Mouse (Mus musculus) heart, embryonic 14.5 days (tissue): ENCODE measurements at regions not wholly inside any gene's neighbourhood (a gene's known extent, or its start where the extent isn't known, plus 50 kb on each side); places are given as distances from the start of the nearest gene placed in this dataset.

Experiments
- ATAC-seq: fragments of 200-750 bp; cut with Nextera tagmentation; 2 replicates; pipeline ENCODE4 v1.8.0; 2017; ENCODE audit warnings: low read depth, moderate TSS enrichment; ENCODE audit not compliant: insufficient number of reproducible peaks, insufficient read depth, low FRiP score
- H3K27ac ChIP-seq, 2 experiments: fragments of 200-500 bp in 1 of 2; fragments of 300-500 bp in 1 of 2; sonication (generic) in 1 of 2; replicated peaks in 1 of 2; 2 replicates each; pipeline ENCODE4 v1.5.1; 2012 to 2014; ENCODE audit warnings: low read depth in 2 of 2, low read length in 2 of 2, control low read depth in 1 of 2, mild to moderate bottlenecking in 1 of 2, mixed read lengths in 1 of 2; ENCODE audit not compliant: control insufficient read depth in 1 of 2, insufficient read depth in 1 of 2
- H3K27me3 ChIP-seq: fragments of 300-500 bp; sonication (generic); 2 replicates; pipeline ENCODE4 v1.6.1; 2014; ENCODE audit warnings: mild to moderate bottlenecking, low read length, control low read depth; ENCODE audit not compliant: control insufficient read depth, insufficient read depth
- H3K36me3 ChIP-seq: fragments of 300-500 bp; sonication (generic); 2 replicates; pipeline ENCODE4 v1.6.1; 2014; ENCODE audit warnings: mild to moderate bottlenecking, control low read depth, low read length, mixed read lengths; ENCODE audit not compliant: control insufficient read depth, insufficient read depth
- H3K4me1 ChIP-seq, 2 experiments: fragments of 200-500 bp in 1 of 2; fragments of 300-500 bp in 1 of 2; sonication (generic) in 1 of 2; 2 replicates each; pipeline ENCODE4 v1.6.1; 2012 to 2014; ENCODE audit warnings: low read length in 2 of 2, control low read depth in 1 of 2, mixed read lengths in 1 of 2; ENCODE audit not compliant: control insufficient read depth in 2 of 2, insufficient read depth in 2 of 2
- H3K4me2 ChIP-seq: fragments of 300-500 bp; sonication (generic); 2 replicates; pipeline ENCODE4 v1.6.1; 2014; ENCODE audit warnings: mild to moderate bottlenecking, low read length
- H3K4me3 ChIP-seq, 2 experiments: fragments of 200-500 bp in 1 of 2; fragments of 300-500 bp in 1 of 2; sonication (generic) in 1 of 2; 2 replicates each; pipeline ENCODE4 v1.5.1; 2012 to 2014; ENCODE audit warnings: low read length in 2 of 2, mild to moderate bottlenecking in 2 of 2, control low read depth in 1 of 2, low read depth in 1 of 2, moderate library complexity in 1 of 2; ENCODE audit not compliant: control insufficient read depth in 1 of 2, insufficient read depth in 1 of 2
- H3K9ac ChIP-seq: fragments of 300-500 bp; sonication (generic); 2 replicates; pipeline ENCODE4 v1.6.1; 2014; ENCODE audit warnings: mild to moderate bottlenecking, low read length
- H3K9me3 ChIP-seq: fragments of 300-500 bp; sonication (generic); 2 replicates; pipeline ENCODE4 v1.6.1; 2016; ENCODE audit warnings: low read length, control low read depth; ENCODE audit not compliant: control insufficient read depth
- WGBS: fragments of 180-500 bp; shearing (Covaris S2); extraction: QIAGEN DNeasy Blood & Tissue Kit; methylation state at CpG from one replicate; pipeline ENCODE4 v1.1.7; 2014; 5-methylcytosine and 5-hydroxymethylcytosine counted together

GRCm38 (mm10) chr6:148555651-148556483, 111.7 kb upstream of the Tmtc1 start:
- WGBS, result 80% methylated on average over 5 of the region's 5 CpGs
- Histone ChIP-seq H3K9me3 (no peaks in the 10 kb centered on the region), H3K4me1 (peaks cover 5 to 30% of the 10 kb centered on the region in 2 experiments), H3K27me3 (no peaks in the 10 kb centered on the region), H3K36me3 (no peaks in the 10 kb centered on the region), H3K9ac (peak overlapping the region; percentile 45; the same call in 1 of the 2 replicates), H3K27ac (peak overlapping the region; percentile 86 to 88), H3K4me2 (peak overlapping the region; percentile 38), H3K4me3 (no peak overlapping the region)
- no peak for ATAC-seq

GRCm38 (mm10) chr6:148554463-148554862, 110.3 kb upstream of the Tmtc1 start:
- ATAC-seq, result no peak
- Histone ChIP-seq H3K4me1 (peaks cover 5 to 30% of the 10 kb centered on the region in 2 experiments), H3K27me3 (no peaks in the 10 kb centered on the region), H3K4me2 (no peak overlapping the region), H3K36me3 (no peaks in the 10 kb centered on the region), H3K9me3 (no peaks in the 10 kb centered on the region), H3K27ac (no peak overlapping the region), H3K9ac (no peak overlapping the region), H3K4me3 (no peak overlapping the region)
- WGBS, result 78% methylated on average over 3 of the region's 3 CpGs

- Histone ChIP-seq H3K27me3 (no peaks in the 10 kb centered on the region), H3K9me3 (no peaks in the 10 kb centered on the region), H3K4me2 (no peak overlapping the region), H3K4me3 (no peak overlapping the region), H3K27ac (peak overlapping the region; percentile 60 to 61; a peak in 2 of 4 replicates), H3K4me1 (peaks cover 8 to 32% of the 10 kb centered on the region in 2 experiments), H3K9ac (no peak overlapping the region), H3K36me3 (no peaks in the 10 kb centered on the region)
- ATAC-seq, result no peak
- 31% methylated on average over 5 of the region's 5 CpGs for WGBS
Measured at GRCm38 (mm10) chr6:148553616-148554015, 109.4 kb upstream of the Tmtc1 start.

GRCm38 (mm10) chr6:148551097-148551496, 106.9 kb upstream of the Tmtc1 start:
- no peaks in the 10 kb centered on the region for H3K9me3 ChIP-seq
- H3K27ac ChIP-seq, result no peak overlapping the region
- ATAC-seq, result no peak; the same call in 1 of the 2 replicates
- peaks cover 7 to 36% of the 10 kb centered on the region in 2 experiments for H3K4me1 ChIP-seq
- H3K4me2 ChIP-seq, result no peak overlapping the region
- no peaks in the 10 kb centered on the region for H3K27me3 ChIP-seq
- WGBS, result 60% methylated on average over 3 of the region's 3 CpGs
- H3K9ac ChIP-seq, result no peak overlapping the region
- H3K4me3 ChIP-seq, result no peak overlapping the region
- no peaks in the 10 kb centered on the region for H3K36me3 ChIP-seq

- Histone ChIP-seq H3K27me3 (no peaks in the 10 kb centered on the region), H3K4me1 (peaks cover 4 to 21% of the 10 kb centered on the region in 2 experiments; a peak in 3 of 4 replicates), H3K27ac (peak overlapping the region in 1 of 2 experiments; percentile 48; a peak in 2 of 4 replicates), H3K9ac (no peak overlapping the region), H3K36me3 (no peaks in the 10 kb centered on the region), H3K4me3 (no peak overlapping the region), H3K4me2 (no peak overlapping the region), H3K9me3 (no peaks in the 10 kb centered on the region)
- no peak for ATAC-seq
- 11% methylated on average over 2 of the region's 2 CpGs for WGBS
Measured at GRCm38 (mm10) chr6:148548138-148548778, 104.1 kb upstream of the Tmtc1 start.

- Histone ChIP-seq H3K9me3 (no peaks in the 10 kb centered on the region), H3K4me3 (no peak overlapping the region), H3K9ac (no peak overlapping the region), H3K36me3 (no peaks in the 10 kb centered on the region), H3K4me2 (no peak overlapping the region), H3K27me3 (no peaks in the 10 kb centered on the region), H3K4me1 (peaks cover 3 to 12% of the 10 kb centered on the region in 2 experiments; a peak in 3 of 4 replicates), H3K27ac (no peak overlapping the region)
- no peak for ATAC-seq
- WGBS, result 74% methylated on average over 3 of the region's 3 CpGs
Measured at GRCm38 (mm10) chr6:148543047-148543446, 98.9 kb upstream of the Tmtc1 start.

GRCm38 (mm10) chr6:148541981-148542380, 97.8 kb upstream of the Tmtc1 start:
- Histone ChIP-seq H3K36me3 (no peaks in the 10 kb centered on the region), H3K4me2 (no peak overlapping the region), H3K4me1 (peaks cover 3 to 6% of the 10 kb centered on the region in 2 experiments; a peak in 2 of 4 replicates), H3K27ac (no peak overlapping the region), H3K9ac (no peak overlapping the region), H3K27me3 (no peaks in the 10 kb centered on the region), H3K4me3 (no peak overlapping the region), H3K9me3 (no peaks in the 10 kb centered on the region)
- WGBS, result 90% methylated on average over 2 of the region's 2 CpGs
- ATAC-seq, result no peak
